Mouse (Mus musculus): ENCODE data around the gene Tead3.

- no peak for TF ChIP-seq MYOG (IDR thresholded peaks at IDR 0.05; ENCODE audit: control insufficient read depth, extremely low read depth, insufficient read length)
- TF ChIP-seq MAX (IDR thresholded peaks at IDR 0.05) = no peak
- no peak for TF ChIP-seq CTCF (IDR thresholded peaks at IDR 0.05; ENCODE audit: control insufficient read depth, insufficient read depth, insufficient read length)
- no peak for TF ChIP-seq MYOD1 (IDR thresholded peaks at IDR 0.05; ENCODE audit: control insufficient read depth, insufficient read length, low read depth)
- no peak for TF ChIP-seq USF1 (IDR thresholded peaks at IDR 0.05; ENCODE audit: low read depth)
Measured at GRCm38 (mm10) chr17:28363507-28363906, 12.9 kb upstream of the Tead3 start.

All from C2C12 (cell line).